Mouse (Mus musculus) kidney, adult 8-10 months (tissue): ENCODE results near the gene Ints7.

Source experiments
- DNase-seq, 2 experiments: peaks; one replicate each; pipeline ENCODE4 v3.0.0; 2022

Gene Ints7

GRCm38 (mm10) chr1:191585704-191586103 lies 10.3 kb downstream of the Ints7 start:
- DNase-seq = no peak

- DNase-seq = no peak
Measured at GRCm38 (mm10) chr1:191587062-191587461, 11.6 kb downstream of the Ints7 start.

DNA sequence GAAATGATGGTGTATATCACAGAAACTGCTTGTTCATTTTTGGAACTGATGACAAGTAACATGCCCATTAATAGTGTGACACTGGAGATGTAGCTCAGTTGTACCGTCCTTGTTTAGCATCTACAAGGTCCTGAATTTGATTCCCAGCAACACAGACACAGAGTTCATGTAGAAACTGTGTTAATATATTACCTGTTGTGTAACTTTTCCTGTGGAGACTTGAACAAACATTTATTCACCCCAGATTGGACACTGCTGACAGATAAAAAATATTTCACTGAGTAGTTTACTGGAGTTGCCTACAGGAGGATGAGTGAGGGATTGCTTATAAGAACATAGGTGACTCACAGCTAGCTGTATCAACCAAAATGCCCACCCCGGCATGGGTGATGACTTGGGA lies 13.3 kb downstream of the Ints7 start:
- DNase-seq = no peak

DNA sequence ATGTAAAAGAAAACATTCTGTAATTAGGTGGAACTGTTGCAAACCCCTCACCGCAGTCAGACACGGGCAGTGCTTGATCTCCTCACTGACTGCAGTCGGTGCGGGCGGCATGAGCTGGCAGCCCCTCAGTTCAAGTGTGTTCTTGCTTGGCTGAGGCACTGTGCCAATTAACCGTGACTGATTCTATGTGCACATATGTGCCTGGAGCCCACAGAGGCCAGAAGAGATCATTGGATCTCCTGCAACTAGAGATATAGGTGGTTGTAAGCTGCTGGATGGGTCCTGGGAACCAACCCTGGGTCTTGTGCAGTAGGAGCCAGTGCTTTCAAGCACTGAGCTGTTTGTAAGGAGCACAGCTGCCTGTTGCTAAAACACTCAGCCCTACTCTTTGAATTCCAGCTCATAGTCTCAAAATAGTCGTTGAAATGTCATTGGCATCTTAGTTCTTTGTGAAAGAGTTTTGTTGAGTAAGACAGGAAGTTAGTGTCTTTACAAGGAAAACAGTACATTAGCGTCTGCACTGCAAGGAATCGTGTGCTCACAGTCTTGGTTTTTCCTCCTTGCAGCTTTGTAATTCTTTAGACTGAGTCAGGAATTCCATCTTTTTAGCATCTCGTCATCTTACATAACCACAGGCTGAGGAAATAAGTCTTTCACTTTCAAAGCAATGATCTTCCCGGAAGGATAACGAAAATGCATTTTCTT lies 16.7 kb downstream of the Ints7 start:
- DNase-seq = no peak

DNA sequence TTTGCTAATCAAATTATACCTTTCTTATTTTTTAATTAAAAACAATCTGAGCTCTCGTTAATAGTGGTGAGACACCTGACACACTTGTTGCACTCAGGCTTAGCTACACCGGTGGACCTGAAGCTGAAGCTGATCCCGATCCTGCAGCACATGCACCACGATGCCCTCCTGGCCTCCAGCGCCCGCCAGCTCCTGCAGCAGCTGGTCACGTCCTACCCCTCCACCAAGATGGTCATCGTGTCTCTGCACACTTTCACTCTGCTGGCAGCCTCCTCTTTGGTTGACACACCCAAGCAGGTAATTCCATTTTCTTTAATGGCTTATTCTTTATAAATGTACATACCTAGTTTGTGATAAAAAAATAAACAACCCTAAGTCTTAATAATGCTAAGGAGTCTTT lies 20.6 kb downstream of the Ints7 start:
- no peak for DNase-seq

DNA sequence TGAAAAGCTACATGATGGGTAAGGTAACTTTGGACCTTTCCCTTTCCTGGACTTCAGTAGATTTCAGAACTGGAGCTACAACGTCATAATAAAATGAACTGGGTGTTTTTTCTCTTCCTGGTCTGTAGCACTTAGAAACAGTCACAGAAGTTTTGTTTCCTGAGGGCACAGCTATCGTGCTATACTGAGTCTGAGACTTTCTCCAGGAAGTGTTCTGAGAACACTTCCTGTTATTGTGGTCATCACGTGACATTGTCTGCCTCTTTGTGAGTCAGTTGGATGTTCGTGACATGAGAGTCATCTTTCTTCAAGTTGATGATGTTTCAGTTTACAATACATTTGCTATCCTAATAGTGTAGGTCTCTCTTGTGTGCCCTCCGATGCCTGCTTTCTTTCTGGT lies 23.8 kb downstream of the Ints7 start:
- DNase-seq = no peak

DNA sequence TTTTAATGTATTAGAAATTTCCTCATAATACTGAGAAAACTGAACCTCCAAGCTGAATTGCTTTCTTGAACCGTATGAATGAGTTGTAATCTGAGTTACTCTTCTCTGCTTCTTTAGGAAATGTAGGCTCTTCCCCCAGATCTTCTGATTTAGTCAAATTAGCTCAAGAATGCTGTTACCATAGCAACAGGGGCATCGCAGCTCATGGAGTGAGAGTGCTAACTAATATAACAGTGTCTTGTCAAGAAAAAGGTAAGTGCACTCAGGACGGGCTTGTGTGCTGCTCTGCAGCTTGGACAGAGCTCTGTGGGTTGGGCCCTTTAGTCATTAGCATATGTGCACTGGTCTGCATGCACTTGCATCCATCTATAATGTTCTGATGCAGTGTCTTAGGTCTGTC lies 29.3 kb downstream of the Ints7 start:
- DNase-seq = no peak

DNA sequence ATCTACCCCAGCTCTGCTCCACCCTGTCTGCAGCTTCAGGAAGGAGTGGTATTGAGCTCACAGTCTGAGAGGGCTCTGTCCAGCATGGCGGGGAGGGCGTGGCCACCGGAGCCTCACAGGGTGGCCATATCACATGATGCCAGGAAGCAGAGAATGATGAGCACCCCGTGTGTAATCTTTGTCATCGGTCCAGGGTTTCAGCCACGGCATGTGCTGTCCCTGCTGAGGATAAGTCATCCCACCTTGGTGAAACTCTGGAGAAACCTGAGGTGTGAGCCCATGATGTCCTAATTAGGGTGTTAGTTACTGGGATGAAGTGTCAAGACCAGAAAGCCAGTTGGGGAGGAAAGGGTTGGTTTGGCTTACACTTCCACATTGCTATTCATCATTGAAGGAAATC lies 33.6 kb downstream of the Ints7 start:
- DNase-seq = no peak

DNA sequence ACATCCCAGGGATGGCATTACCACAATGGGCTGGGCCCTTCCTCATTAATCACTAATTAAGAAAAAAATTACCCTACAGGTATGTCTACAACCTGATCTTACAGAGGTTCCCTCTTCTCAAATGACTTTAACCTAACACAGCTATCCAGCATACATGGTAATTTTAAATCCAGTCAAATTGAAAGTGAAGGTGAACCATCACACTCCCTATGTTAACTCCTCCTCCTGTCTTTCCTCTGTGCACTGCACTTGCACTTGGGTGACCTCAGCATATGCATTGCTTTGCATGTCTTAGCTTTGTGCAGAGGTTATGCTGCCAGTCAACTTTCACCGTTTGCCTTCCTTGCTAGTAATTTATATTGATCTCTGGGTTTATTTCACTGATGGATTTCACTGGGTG lies 34.1 kb downstream of the Ints7 start:
- no peak for DNase-seq

DNA sequence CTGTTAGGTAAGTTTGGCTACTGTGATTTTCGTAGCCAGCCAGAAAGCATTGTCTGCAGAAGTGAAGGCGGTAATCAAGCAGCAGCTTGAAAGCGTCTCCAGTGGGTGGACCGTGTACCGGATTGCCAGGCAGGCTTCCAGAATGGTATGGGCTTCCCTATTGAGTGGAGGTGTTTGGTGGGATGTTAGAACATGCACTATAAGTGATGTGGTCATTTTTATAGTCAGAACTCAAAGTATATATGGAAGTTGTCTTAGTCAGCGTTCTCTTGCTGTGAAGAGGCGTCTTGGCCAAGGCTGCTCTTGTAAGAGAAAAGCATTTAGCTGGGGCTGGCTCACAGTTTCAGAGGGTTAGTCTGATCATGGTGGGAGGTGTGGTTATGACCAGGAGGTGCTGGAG lies 34.9 kb downstream of the Ints7 start:
- DNase-seq = no peak

GRCm38 (mm10) chr1:191611686-191612085 lies 36.2 kb downstream of the Ints7 start:
- DNase-seq = no peak

DNA sequence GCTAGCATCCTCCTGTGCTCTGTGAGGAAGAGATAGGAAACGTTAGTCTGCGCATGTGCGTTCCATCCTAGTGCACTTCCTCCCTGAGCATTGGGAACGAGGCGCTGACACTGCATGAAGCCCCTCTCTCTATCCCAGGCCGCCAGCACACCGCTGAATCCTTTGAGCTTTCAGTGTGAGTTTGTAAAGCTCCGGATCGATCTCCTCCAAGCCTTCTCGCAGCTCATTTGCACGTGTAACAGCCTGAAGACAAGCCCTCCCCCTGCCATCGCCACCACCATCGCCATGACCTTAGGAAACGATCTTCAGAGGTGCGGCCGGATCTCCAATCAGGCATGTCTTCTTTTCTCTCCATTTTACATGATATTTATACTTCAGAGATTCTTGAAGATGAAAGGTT lies 37.4 kb downstream of the Ints7 start:
- no peak for DNase-seq

GRCm38 (mm10) chr1:191616245-191616644 lies 40.8 kb downstream of the Ints7 start:
- no peak for DNase-seq

GRCm38 (mm10) chr1:191617589-191617988 lies 42.2 kb downstream of the Ints7 start:
- no peak for DNase-seq

GRCm38 (mm10) chr1:191618067-191618766 lies 42.8 kb downstream of the Ints7 start:
- no peak for DNase-seq

GRCm38 (mm10) chr1:191621096-191621495 lies 45.7 kb downstream of the Ints7 start:
- no peak for DNase-seq

- no peak for DNase-seq
Measured at GRCm38 (mm10) chr1:191622801-191623200, 47.4 kb downstream of the Ints7 start.

GRCm38 (mm10) chr1:191624492-191624891 lies 49.1 kb downstream of the Ints7 start:
- no peak for DNase-seq

DNA sequence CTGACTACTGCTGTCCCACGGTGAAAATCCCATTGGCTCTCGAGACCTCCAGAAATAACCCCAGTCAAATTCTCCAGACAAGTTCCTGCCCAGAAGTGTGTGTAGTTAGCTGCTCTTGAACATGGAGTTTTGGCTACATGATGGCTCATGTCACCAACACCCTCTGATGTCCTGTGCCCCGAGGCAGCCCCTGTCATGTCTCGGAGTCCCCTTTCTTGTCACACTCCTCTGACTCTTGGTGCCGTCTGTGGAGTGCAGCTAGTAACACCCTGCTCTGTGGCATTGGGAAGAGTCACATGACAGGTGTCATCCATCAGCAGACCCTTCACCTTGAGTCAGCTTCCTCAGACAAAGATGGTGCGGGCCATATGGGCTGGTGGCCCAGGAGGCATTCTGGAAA lies 49.6 kb downstream of the Ints7 start:
- DNase-seq = no peak

DNA sequence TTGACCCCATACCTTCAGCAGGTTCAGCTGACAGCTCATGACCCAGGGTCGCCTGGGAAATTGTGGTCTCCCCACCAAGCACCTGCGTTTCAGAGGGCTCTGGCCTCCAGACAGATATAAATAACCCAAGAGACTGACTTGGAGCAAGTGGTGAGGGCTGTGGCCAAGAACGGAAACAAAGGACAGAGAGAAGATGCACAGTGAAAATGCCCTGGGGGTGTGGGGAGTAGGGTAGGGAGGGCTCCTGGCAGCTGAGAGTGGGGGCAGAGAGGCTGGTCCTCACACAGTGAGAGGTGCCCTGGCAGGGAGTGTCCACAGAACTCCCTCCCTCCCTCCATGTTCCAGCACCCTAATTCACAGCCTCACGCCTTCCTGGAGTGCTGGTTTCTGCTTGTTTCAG lies 50.2 kb downstream of the Ints7 start:
- no peak for DNase-seq

- DNase-seq = no peak
Measured at GRCm38 (mm10) chr1:191628457-191629169, 53.2 kb downstream of the Ints7 start.

DNA sequence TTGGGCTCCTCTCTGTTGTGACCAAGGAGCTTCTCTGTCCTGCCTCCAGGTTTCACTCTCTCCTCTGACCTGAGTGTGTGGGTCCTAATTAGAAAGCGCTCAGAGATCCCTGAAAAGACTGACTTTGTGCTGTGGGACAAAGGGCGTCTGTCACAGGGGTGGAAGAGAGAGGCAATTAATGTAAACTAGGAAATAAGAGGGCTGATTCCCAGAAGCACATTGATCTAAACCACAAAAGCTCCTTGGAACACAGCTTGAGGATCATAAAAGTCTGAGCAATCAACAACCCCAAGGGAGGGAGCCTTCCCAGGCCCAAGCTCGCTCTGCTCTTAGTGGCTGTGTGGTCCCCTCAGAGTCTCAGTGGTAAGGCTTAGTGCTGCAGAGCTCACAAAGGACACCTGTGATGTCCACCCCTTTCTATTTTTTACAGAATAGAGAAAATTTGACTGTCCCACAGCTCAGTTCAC lies 53.8 kb downstream of the Ints7 start:
- DNase-seq = no peak

GRCm38 (mm10) chr1:191632511-191633095 lies 57.2 kb downstream of the Ints7 start:
- DNase-seq = no peak

GRCm38 (mm10) chr1:191634116-191634515 lies 58.7 kb downstream of the Ints7 start:
- no peak for DNase-seq
